Mouse (Mus musculus) E14TG2a.4 (cell line): ENCODE results near the gene Npepl1.

Experiments
- CTCF ChIP-seq: conservative IDR thresholded peaks from 2 replicates; pipeline ENCODE4 v1.5.1; 2014; ENCODE audit warnings: low read length
- NANOG ChIP-seq: IDR thresholded peaks from 2 replicates; pipeline ENCODE4 v1.6.1; 2014; ENCODE audit warnings: borderline replicate concordance, low read length, mixed read lengths
- POU5F1 ChIP-seq: IDR thresholded peaks from 2 replicates; pipeline ENCODE4 v1.6.1; 2014; ENCODE audit warnings: low read length, borderline replicate concordance

DNA sequence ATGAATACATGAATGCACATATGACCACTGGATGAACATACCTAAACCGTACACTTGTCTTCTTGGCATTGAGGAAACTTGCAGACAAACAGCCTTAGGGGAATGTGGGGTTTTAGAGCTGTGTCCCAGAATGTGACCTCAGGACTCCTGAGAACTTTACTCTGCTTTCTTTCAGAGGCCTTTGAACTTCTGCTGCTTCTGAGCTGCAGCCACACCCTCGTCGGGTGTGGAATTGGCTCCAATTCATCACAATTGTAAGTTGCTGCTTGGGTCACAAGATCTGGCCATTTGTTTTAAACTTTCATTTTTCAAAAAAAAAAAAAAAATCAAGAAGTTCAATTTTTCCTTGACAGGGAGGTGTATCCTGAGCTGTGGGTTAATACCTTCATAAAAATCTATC lies 2.8 kb upstream of the Npepl1 start:
- TF ChIP-seq CTCF (no peak), POU5F1 (no peak), NANOG (no peak)
